Mouse (Mus musculus) liver, embryonic 15.5 days (tissue): ENCODE measurements around the gene Rars. TPM values are rescaled to one million over a fixed set of nuclear protein-coding genes. Genes with fewer than 3 reads are reported as not detected.

Experiments
- ATAC-seq: fragments of 200-750 bp; cut with Nextera tagmentation; 2 replicates; pipeline ENCODE4 v1.8.0; 2017; ENCODE audit warnings: moderate number of reproducible peaks, mild to moderate bottlenecking, moderate library complexity; ENCODE audit not compliant: insufficient read depth
- H3K27ac ChIP-seq: fragments of 300-500 bp; sonication (generic); replicated peaks from 2 replicates; pipeline ENCODE4 v1.5.1; 2015; ENCODE audit warnings: mild to moderate bottlenecking, inconsistent platforms
- H3K27me3 ChIP-seq: fragments of 300-500 bp; sonication (generic); 2 replicates; pipeline ENCODE4 v1.6.1; 2015; ENCODE audit warnings: mild to moderate bottlenecking, inconsistent platforms
- H3K36me3 ChIP-seq: fragments of 300-500 bp; sonication (generic); replicated peaks from 2 replicates; pipeline ENCODE4 v1.6.1; 2015; ENCODE audit warnings: moderate library complexity, mild to moderate bottlenecking, inconsistent platforms
- H3K4me1 ChIP-seq: fragments of 300-500 bp; sonication (generic); replicated peaks from 2 replicates; pipeline ENCODE4 v1.6.1; 2015; ENCODE audit warnings: inconsistent platforms
- H3K4me2 ChIP-seq: fragments of 300-500 bp; sonication (generic); 2 replicates; pipeline ENCODE4 v1.6.1; 2015; ENCODE audit warnings: moderate library complexity, mild to moderate bottlenecking, inconsistent platforms
- H3K4me3 ChIP-seq: fragments of 300-500 bp; sonication (generic); replicated peaks from 2 replicates; pipeline ENCODE4 v1.5.1; 2015; ENCODE audit warnings: mild to moderate bottlenecking, inconsistent platforms
- H3K9ac ChIP-seq: fragments of 300-500 bp; sonication (generic); 2 replicates; pipeline ENCODE4 v1.6.1; 2015; ENCODE audit warnings: moderate library complexity, mild to moderate bottlenecking, inconsistent platforms
- H3K9me3 ChIP-seq: fragments of 300-500 bp; sonication (generic); replicated peaks from 2 replicates; pipeline ENCODE4 v1.6.1; 2016; ENCODE audit warnings: inconsistent platforms
- WGBS: fragments of 180-500 bp; shearing (Covaris S2); methylation state at CpG from one replicate; pipeline ENCODE4 v1.1.7; 2015; ENCODE audit warnings: mixed read lengths; ENCODE audit not compliant: insufficient replicate concordance; 5-methylcytosine and 5-hydroxymethylcytosine counted together
- polyA plus RNA-seq: library from polyadenylated mRNA; unstranded; fragments of >200 nt; fragmentation: Nextera tagmentation; extraction: Ambion mirVana; gene quantifications from 2 replicates; pipeline ENCODE4 v1.2.1, GENCODE M21; 2015

Gene Rars
- polyA plus RNA-seq = 39.8 and 41.0 TPM in 2 replicates

- Histone ChIP-seq H3K4me2 (peak within 1 kb of the TSS; percentile 81), H3K4me1 (peaks cover 28% of the 10 kb centered on the region), H3K4me3 (peak within 1 kb of the TSS; percentile 95), H3K36me3 (peaks cover 31% of the 10 kb centered on the region), H3K27ac (peak within 1 kb of the TSS; percentile 76), H3K27me3 (no peaks in the 10 kb centered on the region), H3K9ac (peak within 1 kb of the TSS; percentile 82), H3K9me3 (no peaks in the 10 kb centered on the region)
- 2% methylated on average over 46 of the region's 46 CpGs for WGBS
- ATAC-seq = peak; percentile 81
Measured at GRCm38 (mm10) chr11:35834022-35834760, at the start of gene Rars. Gene Rars (minus strand): TSS chr11:35834506.

GRCm38 (mm10) chr11:35882777-35883176, 48.5 kb upstream of the Rars start:
- H3K4me2 ChIP-seq = no peak overlapping the region
- H3K27ac ChIP-seq = no peak overlapping the region
- H3K9me3 ChIP-seq = no peaks in the 10 kb centered on the region
- no peaks in the 10 kb centered on the region for H3K36me3 ChIP-seq
- H3K9ac ChIP-seq = no peak overlapping the region
- no peaks in the 10 kb centered on the region for H3K4me1 ChIP-seq
- no peaks in the 10 kb centered on the region for H3K27me3 ChIP-seq
- WGBS = 71% methylated on average over 6 of the region's 6 CpGs
- ATAC-seq = no peak
- no peak overlapping the region for H3K4me3 ChIP-seq

DNA sequence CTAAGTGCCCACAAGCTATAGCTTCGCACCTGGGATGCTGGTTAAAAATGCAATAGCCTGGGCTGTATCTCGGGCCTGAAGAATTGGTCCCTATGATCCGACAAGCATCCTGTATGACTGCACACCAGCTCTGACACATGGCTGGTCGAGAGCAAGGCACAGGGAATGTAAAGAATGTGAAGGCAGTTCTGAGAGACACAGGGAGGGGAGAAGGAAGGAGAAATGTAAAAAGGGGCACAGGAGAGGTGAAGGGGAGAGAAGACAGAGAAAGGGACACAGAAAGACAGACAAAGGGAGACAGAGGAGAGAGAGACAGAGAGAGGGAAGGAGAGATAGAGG, 44.2 kb upstream of the Rars start:
- WGBS = 46% methylated on average over 4 of the region's 4 CpGs
- Histone ChIP-seq H3K27ac (no peak overlapping the region), H3K4me3 (no peak overlapping the region), H3K4me2 (no peak overlapping the region), H3K9ac (no peak overlapping the region), H3K9me3 (no peaks in the 10 kb centered on the region), H3K4me1 (no peaks in the 10 kb centered on the region), H3K36me3 (no peaks in the 10 kb centered on the region), H3K27me3 (no peaks in the 10 kb centered on the region)
- no peak for ATAC-seq

- H3K4me3 ChIP-seq = no peak overlapping the region
- H3K9ac ChIP-seq = no peak overlapping the region
- ATAC-seq = no peak
- no peaks in the 10 kb centered on the region for H3K27me3 ChIP-seq
- no peaks in the 10 kb centered on the region for H3K36me3 ChIP-seq
- H3K9me3 ChIP-seq = no peaks in the 10 kb centered on the region
- WGBS = 38% methylated on average over 14 of the region's 14 CpGs
- no peaks in the 10 kb centered on the region for H3K4me1 ChIP-seq
- H3K4me2 ChIP-seq = no peak overlapping the region
- no peak overlapping the region for H3K27ac ChIP-seq
Measured at GRCm38 (mm10) chr11:35877651-35878558, 43.6 kb upstream of the Rars start.

- Histone ChIP-seq H3K4me1 (no peaks in the 10 kb centered on the region), H3K27me3 (no peaks in the 10 kb centered on the region), H3K27ac (no peak overlapping the region), H3K9ac (no peak overlapping the region), H3K4me2 (no peak overlapping the region), H3K36me3 (no peaks in the 10 kb centered on the region), H3K9me3 (no peaks in the 10 kb centered on the region), H3K4me3 (no peak overlapping the region)
- no peak for ATAC-seq
- 48% methylated on average over 21 of the region's 21 CpGs for WGBS
Measured at GRCm38 (mm10) chr11:35873624-35874244, 39.4 kb upstream of the Rars start.

DNA sequence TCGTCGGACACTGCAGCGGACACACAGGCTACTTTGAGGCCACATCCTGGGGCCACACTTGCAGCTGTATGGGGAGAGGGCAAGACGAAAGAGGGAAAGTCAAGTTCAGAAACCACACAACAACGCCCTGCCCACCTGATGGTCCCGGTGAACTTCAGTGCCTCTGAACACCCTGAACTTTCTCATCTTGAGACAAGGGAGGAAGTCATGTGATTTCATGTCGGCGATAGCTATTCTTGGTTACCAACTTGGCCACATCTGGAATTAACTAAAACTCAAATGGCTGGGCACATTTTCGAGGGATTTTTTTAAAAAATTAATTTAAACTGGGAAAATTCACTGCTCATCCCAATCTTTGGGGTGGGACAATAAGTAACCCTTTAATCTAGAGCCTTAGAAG, 36.7 kb upstream of the Rars start:
- 43% methylated on average over 9 of the region's 9 CpGs for WGBS
- Histone ChIP-seq H3K4me1 (no peaks in the 10 kb centered on the region), H3K27ac (no peak overlapping the region), H3K9me3 (no peaks in the 10 kb centered on the region), H3K36me3 (no peaks in the 10 kb centered on the region), H3K9ac (no peak overlapping the region), H3K4me3 (no peak overlapping the region), H3K4me2 (no peak overlapping the region), H3K27me3 (no peaks in the 10 kb centered on the region)
- ATAC-seq = no peak

DNA sequence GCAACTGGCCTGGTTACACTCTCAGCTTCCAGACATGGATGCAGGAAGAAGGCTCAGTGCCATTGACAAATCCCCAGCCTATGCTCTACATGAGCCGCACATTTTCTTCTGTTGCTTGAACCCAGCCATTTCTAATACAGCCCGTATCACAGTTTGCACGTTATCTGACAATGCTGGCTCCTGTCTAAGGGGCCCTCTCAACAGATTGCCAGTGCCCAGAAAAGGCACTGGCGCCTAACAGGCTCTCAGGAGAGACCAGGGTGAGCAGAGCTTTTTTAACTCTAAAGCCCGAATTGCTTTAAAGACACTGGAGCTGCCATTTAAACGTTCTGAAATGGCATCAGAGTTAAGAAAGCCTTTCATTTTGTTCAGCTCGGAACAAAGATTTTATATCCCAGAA, 31.8 kb upstream of the Rars start:
- 62% methylated on average over 7 of the region's 7 CpGs for WGBS
- Histone ChIP-seq H3K9me3 (no peaks in the 10 kb centered on the region), H3K36me3 (no peaks in the 10 kb centered on the region), H3K9ac (no peak overlapping the region), H3K4me1 (no peaks in the 10 kb centered on the region), H3K27me3 (no peaks in the 10 kb centered on the region), H3K27ac (no peak overlapping the region), H3K4me3 (no peak overlapping the region), H3K4me2 (no peak overlapping the region)
- ATAC-seq = no peak

- Histone ChIP-seq H3K4me1 (no peaks in the 10 kb centered on the region), H3K9me3 (no peaks in the 10 kb centered on the region), H3K9ac (no peak overlapping the region), H3K27ac (no peak overlapping the region), H3K4me2 (no peak overlapping the region), H3K27me3 (no peaks in the 10 kb centered on the region), H3K4me3 (no peak overlapping the region), H3K36me3 (no peaks in the 10 kb centered on the region)
- ATAC-seq = no peak
- 35% methylated on average over 9 of the region's 9 CpGs for WGBS
Measured at GRCm38 (mm10) chr11:35864981-35865604, 30.8 kb upstream of the Rars start.

DNA sequence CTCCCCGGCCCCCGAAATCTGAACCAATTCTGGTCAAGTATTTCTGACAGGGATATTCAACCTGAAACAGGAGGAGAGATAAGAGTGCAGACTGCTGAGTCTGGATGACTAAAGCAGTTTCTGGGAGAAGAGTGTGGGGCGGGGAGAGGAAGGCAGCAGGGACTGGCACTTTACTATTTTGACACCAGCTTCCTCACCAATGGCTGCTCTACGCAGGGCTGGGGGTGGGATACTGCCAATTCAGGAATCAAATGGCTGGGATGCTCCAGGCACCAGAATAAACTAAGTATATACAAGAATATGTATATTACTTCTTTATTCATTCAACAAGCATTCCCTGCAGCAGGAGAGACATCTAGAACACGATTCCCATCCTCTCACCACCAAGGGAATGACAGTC, 29.3 kb upstream of the Rars start:
- Histone ChIP-seq H3K4me2 (no peak overlapping the region), H3K27me3 (no peaks in the 10 kb centered on the region), H3K27ac (no peak overlapping the region), H3K36me3 (no peaks in the 10 kb centered on the region), H3K4me3 (no peak overlapping the region), H3K9me3 (no peaks in the 10 kb centered on the region), H3K4me1 (no peaks in the 10 kb centered on the region), H3K9ac (no peak overlapping the region)
- ATAC-seq = no peak
- 60% methylated on average over 5 of the region's 5 CpGs for WGBS

- H3K36me3 ChIP-seq = 0 out of 2 replicates have a peak, but pooled peaks cover 4% of the 10 kb centered on the region
- H3K9ac ChIP-seq = no peak overlapping the region
- no peaks in the 10 kb centered on the region for H3K4me1 ChIP-seq
- H3K27me3 ChIP-seq = no peaks in the 10 kb centered on the region
- WGBS = 61% methylated on average over 12 of the region's 12 CpGs
- H3K4me3 ChIP-seq = no peak overlapping the region
- no peak overlapping the region for H3K4me2 ChIP-seq
- no peak for ATAC-seq
- H3K9me3 ChIP-seq = no peaks in the 10 kb centered on the region
- no peak overlapping the region for H3K27ac ChIP-seq
Measured at GRCm38 (mm10) chr11:35857395-35858067, 23.2 kb upstream of the Rars start.
